Mouse (Mus musculus) testis, postnatal 14 days (tissue): ENCODE measurements at regions not wholly inside any gene's neighbourhood (a gene's known extent, or its start where the extent isn't known, plus 50 kb on each side); places are given as distances from the start of the nearest gene placed in this dataset.

ENCODE experiments used
- DNase-seq: peaks from one replicate; pipeline ENCODE4 v3.0.0; 2021; ENCODE audit warnings: low spot score

- DNase-seq = no peak
These were observed 544.3 kb downstream of the Nfib start for GRCm38 (mm10) chr4:82161232-82161631.

GRCm38 (mm10) chr4:82160233-82160632 lies 545.3 kb downstream of the Nfib start:
- DNase-seq = no peak

- no peak for DNase-seq
These were observed 549.8 kb downstream of the Nfib start for GRCm38 (mm10) chr4:82155642-82156320.

- no peak for DNase-seq
These were observed 551.5 kb downstream of the Nfib start for GRCm38 (mm10) chr4:82154021-82154555.

GRCm38 (mm10) chr4:82153604-82154003 lies 551.9 kb downstream of the Nfib start:
- no peak for DNase-seq

- no peak for DNase-seq
These were observed 555.6 kb downstream of the Nfib start for GRCm38 (mm10) chr4:82149957-82150356.

GRCm38 (mm10) chr4:82148129-82149064 lies 557.2 kb downstream of the Nfib start:
- no peak for DNase-seq

- no peak for DNase-seq
These were observed 563.2 kb downstream of the Nfib start for GRCm38 (mm10) chr4:82142391-82142790.

GRCm38 (mm10) chr4:82139806-82140205 lies 565.7 kb downstream of the Nfib start:
- DNase-seq = no peak

- DNase-seq = no peak
These were observed 566.5 kb downstream of the Nfib start for GRCm38 (mm10) chr4:82139016-82139415.

GRCm38 (mm10) chr4:82132851-82133250 lies 572.7 kb downstream of the Nfib start:
- DNase-seq = no peak

- DNase-seq = no peak
These were observed 573.2 kb downstream of the Nfib start for GRCm38 (mm10) chr4:82132326-82132725.

- no peak for DNase-seq
These were observed 576.1 kb downstream of the Nfib start for GRCm38 (mm10) chr4:82129471-82129870.

- DNase-seq = no peak
These were observed 581.8 kb downstream of the Nfib start for GRCm38 (mm10) chr4:82123733-82124132.

GRCm38 (mm10) chr4:82123101-82123500 lies 582.4 kb downstream of the Nfib start:
- DNase-seq = no peak

GRCm38 (mm10) chr4:82120796-82121195 lies 584.8 kb downstream of the Nfib start:
- no peak for DNase-seq

- DNase-seq = no peak
These were observed 585.2 kb downstream of the Nfib start for GRCm38 (mm10) chr4:82120326-82120725.

- no peak for DNase-seq
These were observed 603.7 kb downstream of the Nfib start for GRCm38 (mm10) chr4:82101837-82102236.

- DNase-seq = no peak
These were observed 605.6 kb downstream of the Nfib start for GRCm38 (mm10) chr4:82099970-82100368.

- no peak for DNase-seq
These were observed 606.3 kb downstream of the Nfib start for GRCm38 (mm10) chr4:82098986-82099969.
